Mouse (Mus musculus): ENCODE data around the gene Svopl.

Gene Svopl

GRCm38 (mm10) chr6:38046838-38047237, at the start of gene Svopl:
Gene Svopl, minus strand, starts transcription at chr6:38046996.
- no peak for DNase-seq (ENCODE audit: low read depth, low spot score)

- DNase-seq (ENCODE audit: low read depth, low spot score) = no peak
Measured at GRCm38 (mm10) chr6:38094701-38095100, 47.9 kb upstream of the Svopl start.

- peak; percentile 21 for DNase-seq (ENCODE audit: low read depth, low spot score)
Measured at GRCm38 (mm10) chr6:38092539-38092938, 45.7 kb upstream of the Svopl start.

GRCm38 (mm10) chr6:38087242-38088026, 40.6 kb upstream of the Svopl start:
- DNase-seq (ENCODE audit: low read depth, low spot score) = no peak

- no peak for DNase-seq (ENCODE audit: low read depth, low spot score)
Measured at GRCm38 (mm10) chr6:38083204-38083603, 36.4 kb upstream of the Svopl start.

- DNase-seq (ENCODE audit: low read depth, low spot score) = no peak
Measured at GRCm38 (mm10) chr6:38081727-38082341, 35.0 kb upstream of the Svopl start.

- DNase-seq (ENCODE audit: low read depth, low spot score) = peak; percentile 20
Measured at GRCm38 (mm10) chr6:38080364-38080763, 33.6 kb upstream of the Svopl start.

GRCm38 (mm10) chr6:38073592-38073991, 26.8 kb upstream of the Svopl start:
- no peak for DNase-seq (ENCODE audit: low read depth, low spot score)

- peak; percentile 6 for DNase-seq (ENCODE audit: low read depth, low spot score)
Measured at GRCm38 (mm10) chr6:38072137-38072796, 25.5 kb upstream of the Svopl start.

GRCm38 (mm10) chr6:38071256-38071655, 24.5 kb upstream of the Svopl start:
- no peak for DNase-seq (ENCODE audit: low read depth, low spot score)

GRCm38 (mm10) chr6:38066215-38066614, 19.4 kb upstream of the Svopl start:
- DNase-seq (ENCODE audit: low read depth, low spot score) = peak; percentile 95

GRCm38 (mm10) chr6:38065501-38066122, 18.8 kb upstream of the Svopl start:
- peak; percentile 85 for DNase-seq (ENCODE audit: low read depth, low spot score)

- DNase-seq (ENCODE audit: low read depth, low spot score) = peak; percentile 86
Measured at GRCm38 (mm10) chr6:38065122-38065500, 18.3 kb upstream of the Svopl start.

- no peak for DNase-seq (ENCODE audit: low read depth, low spot score)
Measured at GRCm38 (mm10) chr6:38064621-38065020, 17.8 kb upstream of the Svopl start.

- peak; percentile 31 for DNase-seq (ENCODE audit: low read depth, low spot score)
Measured at GRCm38 (mm10) chr6:38058805-38059204, 12.0 kb upstream of the Svopl start.

- no peak for DNase-seq (ENCODE audit: low read depth, low spot score)
Measured at GRCm38 (mm10) chr6:38055471-38056330, 8.9 kb upstream of the Svopl start.

- DNase-seq (ENCODE audit: low read depth, low spot score) = no peak
Measured at GRCm38 (mm10) chr6:38049601-38050000, 2.8 kb upstream of the Svopl start.

GRCm38 (mm10) chr6:38048800-38049561, 2.2 kb upstream of the Svopl start:
- peak; percentile 26 for DNase-seq (ENCODE audit: low read depth, low spot score)

GRCm38 (mm10) chr6:38048003-38048402, 1.2 kb upstream of the Svopl start:
- no peak for DNase-seq (ENCODE audit: low read depth, low spot score)

GRCm38 (mm10) chr6:38032801-38033566, 13.8 kb downstream of the Svopl start:
- no peak for DNase-seq (ENCODE audit: low read depth, low spot score)
